Comparison of ENCODE assay signal across 18 mouse cellular contexts in genomic region chr1:190816141-190816540, GRCm38 (mm10).
DNase-seq lines count a peak whose midpoint lies in the region; ATAC-seq lines count a peak whose summit lies in the region.
"Had no signal": no experiment of that assay in that cellular context is flagged by ENCODE, and none has a peak within 500 bp of the region (broad histone marks: within the 10 kb centered on the region; RNA-seq: fewer than 3 reads in every experiment).

No protein-coding gene starts in this region.

- H3K36me3 ChIP-seq in heart, embryonic 13.5 days: no peaks in the 10 kb centered on the region
- H3K36me3 ChIP-seq in midbrain, embryonic 16.5 days (ENCODE audit: control insufficient read depth, insufficient read depth, low read length): no peaks in the 10 kb centered on the region
- H3K36me3 ChIP-seq: kidney, embryonic 15.5 days; stomach, embryonic 15.5 days had no signal

- H3K9me3 ChIP-seq in heart, embryonic 13.5 days: no peaks in the 10 kb centered on the region
- H3K9me3 ChIP-seq in midbrain, embryonic 16.5 days (replicated peaks; ENCODE audit: control insufficient read depth, low read length, poor library complexity, severe bottlenecking): no peaks in the 10 kb centered on the region
- H3K9me3 ChIP-seq: hindbrain, embryonic 12.5 days; kidney, embryonic 15.5 days; stomach, embryonic 15.5 days had no signal

- DNase-seq in ovary, adult 18-20 months (ENCODE audit: low spot score): peak; percentile 39
- DNase-seq in ovary, postnatal 10 days (ENCODE audit: low spot score): no peak
- peak; percentile 78 to 81 for DNase-seq in adrenal gland, postnatal 36 days
- peak; percentile 13 to 26 for DNase-seq in heart, postnatal 36 days
- DNase-seq in layer of hippocampus, adult 9-11 months: no peak
- no peak for DNase-seq in retina, postnatal 1 day
- DNase-seq: cerebellum, adult 9-10 months; right cerebral cortex, postnatal 14 days; thymus, adult 18-20 months had no signal

- no peak for ATAC-seq in heart, embryonic 13.5 days (ENCODE audit: extremely low read depth, insufficient number of reproducible peaks, low FRiP score, low TSS enrichment)
- no peak for ATAC-seq in midbrain, embryonic 16.5 days
- ATAC-seq: forebrain, embryonic 14.5 days had no signal

- no peak overlapping the region for H3K4me2 ChIP-seq in heart, embryonic 13.5 days
- no peak overlapping the region for H3K4me2 ChIP-seq in midbrain, embryonic 16.5 days (ENCODE audit: low read length)
- H3K4me2 ChIP-seq: hindbrain, embryonic 12.5 days; kidney, embryonic 15.5 days; midbrain, embryonic 11.5 days; stomach, embryonic 15.5 days had no signal

- no peak overlapping the region for H3K4me3 ChIP-seq in heart, embryonic 13.5 days
- no peak overlapping the region for H3K4me3 ChIP-seq in midbrain, embryonic 16.5 days (ENCODE audit: low read depth, low read length)
- H3K4me3 ChIP-seq: hindbrain, embryonic 12.5 days; kidney, embryonic 15.5 days; stomach, embryonic 15.5 days had no signal

- 65% methylated on average over 11 of the region's 11 CpGs for WGBS in heart, embryonic 13.5 days
- WGBS in midbrain, embryonic 16.5 days: 70% methylated on average over 11 of the region's 11 CpGs

- intact Hi-C loops in heart, postnatal 36 days (cut with DNase I): no loop called here

- H3K27me3 ChIP-seq in heart, embryonic 13.5 days (replicated peaks): no peaks in the 10 kb centered on the region
- no peaks in the 10 kb centered on the region for H3K27me3 ChIP-seq in midbrain, embryonic 16.5 days (ENCODE audit: control insufficient read depth, insufficient read depth, low read depth, low read length)
- H3K27me3 ChIP-seq: hindbrain, embryonic 12.5 days; kidney, embryonic 15.5 days; stomach, embryonic 15.5 days had no signal

- no peak overlapping the region for H3K9ac ChIP-seq in heart, embryonic 13.5 days
- no peak overlapping the region for H3K9ac ChIP-seq in midbrain, embryonic 16.5 days (ENCODE audit: low read depth, low read length)
- H3K9ac ChIP-seq: hindbrain, embryonic 12.5 days; kidney, embryonic 15.5 days; liver, embryonic 14.5 days; stomach, embryonic 15.5 days had no signal

- H3K27ac ChIP-seq in heart, embryonic 13.5 days (replicated peaks): 0 out of 2 replicates have a peak overlapping the region, but pooled peaks have one; percentile 3
- H3K27ac ChIP-seq in midbrain, embryonic 16.5 days (ENCODE audit: low read length): no peak overlapping the region
- H3K27ac ChIP-seq: hindbrain, embryonic 12.5 days; kidney, embryonic 15.5 days; liver, embryonic 14.5 days; macrophage; stomach, embryonic 15.5 days had no signal

- peaks cover 79% of the 10 kb centered on the region for H3K4me1 ChIP-seq in heart, embryonic 13.5 days
- 0 out of 2 replicates have a peak, but pooled peaks cover 2% of the 10 kb centered on the region for H3K4me1 ChIP-seq in midbrain, embryonic 16.5 days (ENCODE audit: control insufficient read depth, insufficient read depth, low read length)
- H3K4me1 ChIP-seq: kidney, embryonic 15.5 days; stomach, embryonic 15.5 days had no signal

Comparison
In these comparisons a context has a peak if more than half of its experiments do, and no peak if none do; other contexts are left out.
1. DNase-seq: peak in ovary, adult 18-20 months (single experiment), adrenal gland, postnatal 36 days (2 of 2) and heart, postnatal 36 days (2 of 2); none in ovary, postnatal 10 days (single experiment), layer of hippocampus, adult 9-11 months (single experiment) and retina, postnatal 1 day (single experiment).